Mouse (Mus musculus) heart, postnatal 0 days (tissue): ENCODE data around the gene F2r.

Source experiments
- CTCF ChIP-seq: IDR thresholded peaks from 2 replicates; pipeline ENCODE4 v1.5.1; 2016; ENCODE audit warnings: antibody characterized with exemption, control low read depth, low read depth
- EP300 ChIP-seq: IDR thresholded peaks from 2 replicates; pipeline ENCODE4 v1.6.1; 2016; ENCODE audit warnings: antibody characterized with exemption, low read depth

GRCm38 (mm10) chr13:95621563-95621962 lies 3.3 kb upstream of the F2r start:
- no peak for TF ChIP-seq EP300
- TF ChIP-seq CTCF = no peak
